Mouse (Mus musculus): Measurements from ENCODE around the gene Atg101. TPM values are rescaled to one million over a fixed set of nuclear protein-coding genes. Genes with fewer than 3 reads are reported as not detected.
"Not testable (repeated sequence)": the region's sequence is repeated elsewhere in the genome, so short reads cannot be mapped to it uniquely, and the experiment has no call there.

The Atg101 gene
- polyA plus RNA-seq, 1 experiment from 2014 or later: 82.8 TPM

GRCm38 (mm10) chr15:101320010-101320617 is 36.0 kb downstream of the Atg101 start:
- ATAC-seq: no peak
- no peaks in the 10 kb centered on the region for H3K27me3 ChIP-seq
- H3K4me1 ChIP-seq (replicated peaks): peaks cover 10% of the 10 kb centered on the region
- no peak overlapping the region for H3K27ac ChIP-seq
- 85% methylated on average over 6 of the region's 6 CpGs for WGBS
- H3K9ac ChIP-seq (replicated peaks): no peak overlapping the region
- H3K36me3 ChIP-seq: no peaks in the 10 kb centered on the region
- no peak overlapping the region for H3K4me3 ChIP-seq (replicated peaks)
- H3K9me3 ChIP-seq: no peaks in the 10 kb centered on the region
- H3K4me2 ChIP-seq (replicated peaks): no peak overlapping the region

GRCm38 (mm10) chr15:101320618-101321041 is 36.6 kb downstream of the Atg101 start:
- WGBS: 69% methylated on average over 6 of the region's 6 CpGs
- no peaks in the 10 kb centered on the region for H3K36me3 ChIP-seq
- no peak overlapping the region for H3K4me2 ChIP-seq (replicated peaks)
- H3K27ac ChIP-seq: no peak overlapping the region
- no peak overlapping the region for H3K4me3 ChIP-seq (replicated peaks)
- H3K4me1 ChIP-seq (replicated peaks): peaks cover 7% of the 10 kb centered on the region
- H3K27me3 ChIP-seq: no peaks in the 10 kb centered on the region
- no peaks in the 10 kb centered on the region for H3K9me3 ChIP-seq
- ATAC-seq: no peak
- H3K9ac ChIP-seq (replicated peaks): no peak overlapping the region

- no peak overlapping the region for H3K4me3 ChIP-seq (replicated peaks)
- no peaks in the 10 kb centered on the region for H3K27me3 ChIP-seq
- H3K4me1 ChIP-seq (replicated peaks): peaks cover 3% of the 10 kb centered on the region
- H3K36me3 ChIP-seq: no peaks in the 10 kb centered on the region
- H3K4me2 ChIP-seq (replicated peaks): no peak overlapping the region
- no peak overlapping the region for H3K27ac ChIP-seq
- WGBS: 76% methylated on average over 5 of the region's 5 CpGs
- no peak overlapping the region for H3K9ac ChIP-seq (replicated peaks)
- no peaks in the 10 kb centered on the region for H3K9me3 ChIP-seq
- ATAC-seq: no peak
Measured at GRCm38 (mm10) chr15:101321126-101321525, 37.1 kb downstream of the Atg101 start.

GRCm38 (mm10) chr15:101322106-101322505 is 38.0 kb downstream of the Atg101 start:
- Histone ChIP-seq H3K27ac (no peak overlapping the region), H3K4me2 (replicated peaks) (no peak overlapping the region), H3K9ac (replicated peaks) (no peak overlapping the region), H3K27me3 (no peaks in the 10 kb centered on the region), H3K36me3 (no peaks in the 10 kb centered on the region), H3K9me3 (no peaks in the 10 kb centered on the region), H3K4me3 (replicated peaks) (no peak overlapping the region), H3K4me1 (replicated peaks) (no peaks in the 10 kb centered on the region)
- ATAC-seq: no peak
- WGBS: 77% methylated on average over 5 of the region's 5 CpGs

GRCm38 (mm10) chr15:101322640-101323039 is 38.6 kb downstream of the Atg101 start:
- WGBS: 89% methylated on average over 7 of the region's 7 CpGs
- Histone ChIP-seq H3K9me3 (no peaks in the 10 kb centered on the region), H3K36me3 (no peaks in the 10 kb centered on the region), H3K27me3 (no peaks in the 10 kb centered on the region), H3K4me2 (replicated peaks) (no peak overlapping the region), H3K4me3 (replicated peaks) (no peak overlapping the region), H3K9ac (replicated peaks) (no peak overlapping the region), H3K27ac (no peak overlapping the region), H3K4me1 (replicated peaks) (no peaks in the 10 kb centered on the region)
- ATAC-seq: no peak

- no peak for ATAC-seq
- Histone ChIP-seq H3K4me3 (replicated peaks) (no peak overlapping the region), H3K9ac (replicated peaks) (no peak overlapping the region), H3K27me3 (no peaks in the 10 kb centered on the region), H3K27ac (no peak overlapping the region), H3K4me1 (replicated peaks) (no peaks in the 10 kb centered on the region), H3K4me2 (replicated peaks) (no peak overlapping the region), H3K36me3 (no peaks in the 10 kb centered on the region), H3K9me3 (no peaks in the 10 kb centered on the region)
- WGBS: 92% methylated on average over 5 of the region's 5 CpGs
Measured at GRCm38 (mm10) chr15:101323511-101323910, 39.4 kb downstream of the Atg101 start.

GRCm38 (mm10) chr15:101324409-101324808 is 40.3 kb downstream of the Atg101 start:
- not testable (repeated sequence) for H3K27me3 ChIP-seq; H3K36me3 ChIP-seq; H3K4me3 ChIP-seq (replicated peaks); H3K4me2 ChIP-seq (replicated peaks); H3K27ac ChIP-seq; ATAC-seq; H3K4me1 ChIP-seq (replicated peaks); H3K9me3 ChIP-seq; H3K9ac ChIP-seq (replicated peaks)

- no peak for ATAC-seq
- Histone ChIP-seq H3K27me3 (no peaks in the 10 kb centered on the region), H3K4me3 (replicated peaks) (no peak overlapping the region), H3K4me1 (replicated peaks) (no peaks in the 10 kb centered on the region), H3K36me3 (no peaks in the 10 kb centered on the region), H3K27ac (no peak overlapping the region), H3K9me3 (no peaks in the 10 kb centered on the region), H3K9ac (replicated peaks) (no peak overlapping the region), H3K4me2 (replicated peaks) (no peak overlapping the region)
- WGBS: 34% methylated on average over 10 of the region's 10 CpGs
Measured at GRCm38 (mm10) chr15:101325991-101326534, 42.0 kb downstream of the Atg101 start.

GRCm38 (mm10) chr15:101327282-101327681 is 43.2 kb downstream of the Atg101 start:
- no peaks in the 10 kb centered on the region for H3K9me3 ChIP-seq
- no peak overlapping the region for H3K4me3 ChIP-seq (replicated peaks)
- no peak overlapping the region for H3K4me2 ChIP-seq (replicated peaks)
- no peak overlapping the region for H3K27ac ChIP-seq
- H3K9ac ChIP-seq (replicated peaks): no peak overlapping the region
- no peaks in the 10 kb centered on the region for H3K27me3 ChIP-seq
- WGBS: 7% methylated on average over 6 of the region's 6 CpGs
- H3K4me1 ChIP-seq (replicated peaks): no peaks in the 10 kb centered on the region
- ATAC-seq: no peak
- no peaks in the 10 kb centered on the region for H3K36me3 ChIP-seq

- ATAC-seq: 0 out of 2 replicates have a peak, but pooled peaks have one; percentile 37
- Histone ChIP-seq H3K27me3 (no peaks in the 10 kb centered on the region), H3K36me3 (no peaks in the 10 kb centered on the region), H3K4me1 (replicated peaks) (no peaks in the 10 kb centered on the region), H3K27ac (no peak overlapping the region), H3K9ac (replicated peaks) (no peak overlapping the region), H3K4me3 (replicated peaks) (no peak overlapping the region), H3K9me3 (no peaks in the 10 kb centered on the region), H3K4me2 (replicated peaks) (no peak overlapping the region)
- 50% methylated on average over 3 of the region's 3 CpGs for WGBS
Measured at GRCm38 (mm10) chr15:101328876-101329563, 44.9 kb downstream of the Atg101 start.

GRCm38 (mm10) chr15:101329564-101329892 is 45.5 kb downstream of the Atg101 start:
- Histone ChIP-seq H3K27me3 (no peaks in the 10 kb centered on the region), H3K9ac (replicated peaks) (no peak overlapping the region), H3K4me1 (replicated peaks) (no peaks in the 10 kb centered on the region), H3K27ac (no peak overlapping the region), H3K4me2 (replicated peaks) (no peak overlapping the region), H3K4me3 (replicated peaks) (no peak overlapping the region), H3K36me3 (no peaks in the 10 kb centered on the region), H3K9me3 (no peaks in the 10 kb centered on the region)
- ATAC-seq: no peak
- 72% methylated on average over 3 of the region's 3 CpGs for WGBS

GRCm38 (mm10) chr15:101331090-101331489 is 47.0 kb downstream of the Atg101 start:
- no peaks in the 10 kb centered on the region for H3K9me3 ChIP-seq
- no peaks in the 10 kb centered on the region for H3K36me3 ChIP-seq
- WGBS: 84% methylated on average over 4 of the region's 4 CpGs
- H3K4me2 ChIP-seq (replicated peaks): no peak overlapping the region
- no peak overlapping the region for H3K27ac ChIP-seq
- no peak overlapping the region for H3K9ac ChIP-seq (replicated peaks)
- H3K4me1 ChIP-seq (replicated peaks): no peaks in the 10 kb centered on the region
- H3K27me3 ChIP-seq: no peaks in the 10 kb centered on the region
- ATAC-seq: no peak
- no peak overlapping the region for H3K4me3 ChIP-seq (replicated peaks)
